In the genomic region with DNA sequence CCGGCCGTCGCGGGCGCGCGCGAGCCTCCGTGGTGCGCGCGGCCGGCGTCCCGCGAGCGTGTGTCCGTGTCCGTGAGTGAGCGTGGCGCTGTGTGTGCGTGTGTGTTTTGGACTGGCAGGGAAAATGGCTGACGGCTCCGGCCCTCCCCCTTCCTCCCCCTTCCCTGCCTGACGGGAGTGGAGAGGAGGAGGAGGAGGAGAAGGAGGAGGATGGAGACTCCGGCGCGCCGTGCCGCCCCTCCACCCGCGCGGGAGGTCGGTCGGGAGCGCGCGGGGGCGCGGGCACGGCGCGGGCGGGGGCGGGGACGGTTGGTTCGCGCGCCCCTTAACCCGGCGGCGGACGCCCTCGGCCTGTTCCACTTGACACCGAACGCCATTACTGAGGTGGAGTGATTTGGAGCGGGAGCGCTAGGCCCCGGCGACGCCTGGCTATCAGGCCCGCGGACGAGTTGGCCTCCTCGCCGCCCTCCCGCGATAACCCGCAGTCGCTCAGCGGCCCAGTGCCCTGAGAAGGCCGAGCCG, we compare ENCODE assay signal across 8 mouse cellular contexts. TPM values are rescaled to one million over a fixed set of nuclear protein-coding genes. Genes with fewer than 3 reads are reported as not detected.
DNase-seq lines count a peak whose midpoint lies in the region; ATAC-seq and TF ChIP-seq lines count a peak whose summit lies in the region.

No protein-coding gene starts in this region.

- ATAC-seq in embryonic facial prominence, embryonic 13.5 days (ENCODE audit: insufficient number of reproducible peaks, insufficient read depth, low FRiP score, low TSS enrichment, low read depth), result peak; percentile 44
- peak; percentile 53; the same call in 1 of the 2 replicates for ATAC-seq in limb, embryonic 15.5 days (ENCODE audit: insufficient number of reproducible peaks, low FRiP score, low TSS enrichment, low read depth)
- peak; percentile 15; the same call in 1 of the 2 replicates for ATAC-seq in midbrain, embryonic 16.5 days

- peak overlapping the region; percentile 89 for H3K9ac ChIP-seq in embryonic facial prominence, embryonic 13.5 days
- peak overlapping the region; percentile 93 for H3K9ac ChIP-seq in heart, adult 2 months (ENCODE audit: low read depth, low read length)
- peak overlapping the region; percentile 69 for H3K9ac ChIP-seq in limb, embryonic 15.5 days
- peak overlapping the region; percentile 88 for H3K9ac ChIP-seq in midbrain, embryonic 16.5 days (ENCODE audit: low read depth, low read length)

- intact Hi-C loops in heart, adult 2 months (cut with DNase I), result loop anchor here (5.0 to 10.0 kb wide), 2 partner anchors 310 to 398 kb away; a partner anchor contains a TSS

- WGBS in embryonic facial prominence, embryonic 13.5 days, result 26% methylated on average over 41 of the region's 73 CpGs
- WGBS in heart, adult 2 months, result 12% methylated on average over 39 of the region's 73 CpGs
- 7% methylated on average over 46 of the region's 73 CpGs for WGBS in limb, embryonic 15.5 days
- 16% methylated on average over 37 of the region's 73 CpGs for WGBS in midbrain, embryonic 16.5 days

- peak overlapping the region; percentile 68 for H3K4me3 ChIP-seq in embryonic facial prominence, embryonic 13.5 days
- peak overlapping the region; percentile 63 for H3K4me3 ChIP-seq in heart, adult 2 months
- H3K4me3 ChIP-seq in limb, embryonic 15.5 days, result peak overlapping the region; percentile 68
- peak overlapping the region; percentile 72 for H3K4me3 ChIP-seq in midbrain, embryonic 16.5 days (ENCODE audit: low read depth, low read length)

- peaks cover 20% of the 10 kb centered on the region for H3K27me3 ChIP-seq in embryonic facial prominence, embryonic 13.5 days
- H3K27me3 ChIP-seq in heart, adult 2 months (ENCODE audit: control insufficient read depth, insufficient read depth, low read length), result no peaks in the 10 kb centered on the region
- peaks cover 17% of the 10 kb centered on the region; the same call in 1 of the 2 replicates for H3K27me3 ChIP-seq in limb, embryonic 15.5 days
- H3K27me3 ChIP-seq in midbrain, embryonic 16.5 days (ENCODE audit: control insufficient read depth, insufficient read depth, low read depth, low read length), result no peaks in the 10 kb centered on the region

- TF ChIP-seq POLR2A in heart, adult 2 months (IDR thresholded peaks at IDR 0.05; ENCODE audit: insufficient read depth, low read depth, low read length), result peak; percentile 39; the same call in 1 of the 2 replicates

- no peaks in the 10 kb centered on the region for H3K4me1 ChIP-seq in embryonic facial prominence, embryonic 13.5 days
- no peaks in the 10 kb centered on the region; the same call in 1 of the 2 replicates for H3K4me1 ChIP-seq in heart, adult 2 months (ENCODE audit: control insufficient read depth, insufficient read depth, low read length)
- H3K4me1 ChIP-seq in limb, embryonic 15.5 days, result no peaks in the 10 kb centered on the region
- H3K4me1 ChIP-seq in midbrain, embryonic 16.5 days (ENCODE audit: control insufficient read depth, insufficient read depth, low read length), result no peaks in the 10 kb centered on the region

- DNase-seq in 3134 (ENCODE audit: extremely low read depth, insufficient read length, low spot score), result peak; percentile 73
- DNase-seq in adrenal gland, postnatal 36 days, result peak; percentile 72 to 81
- peak; percentile 82 for DNase-seq in heart, adult 2 months
- DNase-seq in kidney, adult 8-10 months, result peak; percentile 69 to 70
- DNase-seq in spleen, adult 18-20 months, result peak; percentile 47 to 58

- H3K36me3 ChIP-seq in embryonic facial prominence, embryonic 13.5 days, result no peaks in the 10 kb centered on the region
- H3K36me3 ChIP-seq in heart, adult 2 months (ENCODE audit: control insufficient read depth, insufficient read depth, low read length), result peaks cover 6% of the 10 kb centered on the region
- H3K36me3 ChIP-seq in limb, embryonic 15.5 days, result no peaks in the 10 kb centered on the region
- H3K36me3 ChIP-seq in midbrain, embryonic 16.5 days (ENCODE audit: control insufficient read depth, insufficient read depth, low read length), result no peaks in the 10 kb centered on the region

- no peak for TF ChIP-seq EP300 in heart, adult 2 months (IDR thresholded peaks at IDR 0.05; ENCODE audit: insufficient read depth, low read depth, low read length)

- peak overlapping the region; percentile 93 for H3K27ac ChIP-seq in embryonic facial prominence, embryonic 13.5 days
- H3K27ac ChIP-seq in heart, adult 2 months, result peak overlapping the region; percentile 91
- peak overlapping the region; percentile 94 for H3K27ac ChIP-seq in limb, embryonic 15.5 days
- H3K27ac ChIP-seq in midbrain, embryonic 16.5 days (ENCODE audit: low read length), result peak overlapping the region; percentile 95

- peak overlapping the region; percentile 56 for H3K4me2 ChIP-seq in embryonic facial prominence, embryonic 13.5 days
- peak overlapping the region; percentile 37 for H3K4me2 ChIP-seq in limb, embryonic 15.5 days
- peak overlapping the region; percentile 52 for H3K4me2 ChIP-seq in midbrain, embryonic 16.5 days (ENCODE audit: low read length)

- no peaks in the 10 kb centered on the region for H3K79me2 ChIP-seq in heart, adult 2 months (replicated peaks; ENCODE audit: control insufficient read depth, insufficient read depth, low read length)

- no peak for TF ChIP-seq CTCF in heart, adult 2 months (IDR thresholded peaks at IDR 0.05)

- H3K9me3 ChIP-seq in embryonic facial prominence, embryonic 13.5 days, result no peaks in the 10 kb centered on the region
- no peaks in the 10 kb centered on the region for H3K9me3 ChIP-seq in limb, embryonic 15.5 days
- no peaks in the 10 kb centered on the region for H3K9me3 ChIP-seq in midbrain, embryonic 16.5 days (replicated peaks; ENCODE audit: control insufficient read depth, low read length, poor library complexity, severe bottlenecking)

RNA-seq across cellular contexts. Expression of a gene that starts 1.2 kb away (rescaled TPM):
- total RNA-seq in adrenal gland, postnatal 36 days (2021), result 100 to 1,000 TPM; 205 to 212 TPM
- 28.8 and 31.7 TPM in 2 replicates for polyA plus RNA-seq in embryonic facial prominence, embryonic 13.5 days (2015; fragmentation: Nextera tagmentation; extraction: Ambion mirVana)
- total RNA-seq in heart, adult 2 months (2021), result 100 to 1,000 TPM; 142 to 170 TPM
- 17.7 and 35.3 TPM in 2 replicates for polyA plus RNA-seq in heart, adult 2 months (2012; rRNA removed)
- 21.1 and 28.0 TPM in 2 replicates for polyA plus RNA-seq in limb, embryonic 15.5 days (2015; fragmentation: Nextera tagmentation; extraction: Ambion mirVana)
- polyA plus RNA-seq in midbrain, embryonic 16.5 days (2015; fragmentation: Nextera tagmentation; extraction: Ambion mirVana), result 35.2 and 41.4 TPM in 2 replicates

Comparison
In these comparisons a context has a peak if more than half of its experiments do, and no peak if none do; other contexts are left out.
1. Peak in every context shown above with its lines: DNase-seq, ATAC-seq, H3K4me3 ChIP-seq and H3K27ac ChIP-seq.